Mouse (Mus musculus): ENCODE measurements around the gene Atg13.

Atg13 gene

GRCm38 (mm10) chr2:91710272-91711234 lies at the start of gene Atg13, which contains the start of gene Harbi1:
Gene Atg13 (minus strand): TSS chr2:91710576.
Gene Harbi1 (plus strand): TSS chr2:91710852.
- ChIA-PET POLR2A (interaction anchor here in 3 of 4 experiments (0.5 to 5.1 kb wide), 49 partner anchors 9 to 682 kb away, joined by 3 to 45 read pairs (median 4); partner anchors contain the start of genes Ambra1 (in 3 of the 3), Arhgap1 (in 2 of the 3), Zfp408 (in 2 of the 3) and Arfgap2 (in 1 of the 3)), CTCF (interaction anchor here (0.5 to 1.5 kb wide), 10 partner anchors 9 to 253 kb away, joined by 3 to 16 read pairs (median 4); no protein-coding TSS in a partner anchor)

GRCm38 (mm10) chr2:91749811-91750261 lies 39.5 kb upstream of the Atg13 start:
- POLR2A ChIA-PET = interaction anchor here in 1 of 4 experiments (0.7 to 2.1 kb wide), 7 partner anchors 13 to 81 kb away, joined by 3 to 8 read pairs (median 4); no protein-coding TSS in a partner anchor

GRCm38 (mm10) chr2:91744686-91745085 lies 34.3 kb upstream of the Atg13 start:
- POLR2A ChIA-PET = interaction anchor here (0.6 to 2.5 kb wide), 18 partner anchors 8 to 480 kb away, joined by 3 to 15 read pairs (median 5); partner anchors contain the start of genes Ambra1 (in 3 of the 4), Atg13 (in 2 of the 4), Harbi1 (in 2 of the 4) and Arfgap2 (in 1 of the 4)
- CTCF ChIA-PET = interaction anchor here in 2 of 4 experiments (0.6 to 1.9 kb wide), 3 partner anchors 10 to 217 kb away, joined by 3 to 7 read pairs (median 4); no protein-coding TSS in a partner anchor

More at GRCm38 (mm10) chr2:91749811-91750261, 39.5 kb upstream of the Atg13 start:
- CTCF ChIA-PET = interaction anchor here in 1 of 4 experiments (0.7 kb wide), 1 partner anchor 646 kb away, joined by 3 read pairs; no protein-coding TSS in a partner anchor

GRCm38 (mm10) chr2:91739586-91739985 lies 29.2 kb upstream of the Atg13 start:
- CTCF ChIA-PET = no interaction called here
- POLR2A ChIA-PET = interaction anchor here in 2 of 4 experiments (0.6 to 1.2 kb wide), 3 partner anchors 10 to 59 kb away, joined by 3 to 4 read pairs (median 3); partner anchors contain the start of gene Ambra1 (in 1 of the 2)

- CTCF ChIA-PET = interaction anchor here in 1 of 4 experiments (0.6 to 2.9 kb wide), 2 partner anchors 9 to 197 kb away, joined by 4 to 7 read pairs; no protein-coding TSS in a partner anchor
- POLR2A ChIA-PET = interaction anchor here in 3 of 4 experiments (0.5 to 2.6 kb wide), 11 partner anchors 9 to 209 kb away, joined by 3 to 14 read pairs (median 4); no protein-coding TSS in a partner anchor
Observed at GRCm38 (mm10) chr2:91735221-91735620, 24.8 kb upstream of the Atg13 start.

- POLR2A ChIA-PET = interaction anchor here (0.5 to 6.8 kb wide), 55 partner anchors 10 to 645 kb away, joined by 3 to 45 read pairs (median 4); partner anchors contain the start of genes Atg13 (in 3 of the 4), Harbi1 (in 3 of the 4), Arhgap1 (in 1 of the 4) and F2 (in 1 of the 4)
- CTCF ChIA-PET = interaction anchor here (0.5 to 1.2 kb wide), 10 partner anchors 8 to 1745 kb away, joined by 3 to 7 read pairs (median 3); no protein-coding TSS in a partner anchor
Observed at GRCm38 (mm10) chr2:91729971-91730821, 19.8 kb upstream of the Atg13 start, which contains the start of gene Ambra1. Gene Ambra1 (plus strand): TSS chr2:91730134.

- POLR2A ChIA-PET = interaction anchor here (0.6 to 6.8 kb wide), 47 partner anchors 10 to 645 kb away, joined by 3 to 45 read pairs (median 4); partner anchors contain the start of genes Atg13 (in 3 of the 4), Harbi1 (in 3 of the 4), Large2 (in 2 of the 4) and Pex16 (in 2 of the 4)
- CTCF ChIA-PET = interaction anchor here (0.6 to 1.2 kb wide), 5 partner anchors 14 to 234 kb away, joined by 3 to 5 read pairs (median 3); no protein-coding TSS in a partner anchor
Observed at GRCm38 (mm10) chr2:91729571-91729970, 19.2 kb upstream of the Atg13 start.

- CTCF ChIA-PET = interaction anchor here in 1 of 4 experiments (0.6 kb wide), 1 partner anchor 340 kb away, joined by 4 read pairs; no protein-coding TSS in a partner anchor
Observed at GRCm38 (mm10) chr2:91727011-91727410, 16.6 kb upstream of the Atg13 start.

GRCm38 (mm10) chr2:91725476-91725875 lies 15.1 kb upstream of the Atg13 start:
- ChIA-PET CTCF (interaction anchor here in 1 of 4 experiments (0.7 kb wide), 1 partner anchor 1112 kb away, joined by 3 read pairs; no protein-coding TSS in a partner anchor), POLR2A (interaction anchor here in 2 of 4 experiments (0.7 to 2.5 kb wide), 7 partner anchors 11 to 622 kb away, joined by 3 to 9 read pairs (median 4); partner anchors contain the start of genes Harbi1 (in 2 of the 2) and Atg13 (in 1 of the 2))

More at GRCm38 (mm10) chr2:91727011-91727410, 16.6 kb upstream of the Atg13 start:
- POLR2A ChIA-PET = interaction anchor here in 1 of 4 experiments (6.8 kb wide), 1 partner anchor 15 kb away, joined by 45 read pairs; the partner anchor contains the start of genes Atg13 and Harbi1

GRCm38 (mm10) chr2:91724716-91725115 lies 14.3 kb upstream of the Atg13 start:
- CTCF ChIA-PET = interaction anchor here in 1 of 4 experiments (0.7 kb wide), 1 partner anchor 1113 kb away, joined by 3 read pairs; no protein-coding TSS in a partner anchor
- POLR2A ChIA-PET = interaction anchor here in 3 of 4 experiments (0.6 to 2.5 kb wide), 11 partner anchors 11 to 1113 kb away, joined by 3 to 9 read pairs (median 4); partner anchors contain the start of genes Atg13 (in 1 of the 3) and Harbi1 (in 1 of the 3)

GRCm38 (mm10) chr2:91723951-91724350 lies 13.6 kb upstream of the Atg13 start:
- ChIA-PET CTCF (interaction anchor here in 1 of 4 experiments (1.2 kb wide), 1 partner anchor 20 kb away, joined by 4 read pairs; no protein-coding TSS in a partner anchor), POLR2A (interaction anchor here in 3 of 4 experiments (0.6 to 2.9 kb wide), 7 partner anchors 12 to 763 kb away, joined by 3 to 22 read pairs (median 4); partner anchors contain the start of genes Atg13 (in 2 of the 3) and Harbi1 (in 2 of the 3))

GRCm38 (mm10) chr2:91723382-91723781 lies 13.0 kb upstream of the Atg13 start:
- ChIA-PET CTCF (interaction anchor here in 1 of 4 experiments (1.2 kb wide), 1 partner anchor 21 kb away, joined by 4 read pairs; no protein-coding TSS in a partner anchor), POLR2A (interaction anchor here in 2 of 4 experiments (0.7 to 2.9 kb wide), 5 partner anchors 12 to 78 kb away, joined by 4 to 22 read pairs (median 6); partner anchors contain the start of genes Atg13 (in 2 of the 2) and Harbi1 (in 2 of the 2))

GRCm38 (mm10) chr2:91718276-91718675 lies 7.9 kb upstream of the Atg13 start:
- CTCF ChIA-PET = interaction anchor here in 2 of 4 experiments (0.5 to 0.6 kb wide), 2 partner anchors 15 to 813 kb away, joined by 5 to 6 read pairs; no protein-coding TSS in a partner anchor
- POLR2A ChIA-PET = interaction anchor here in 1 of 4 experiments (1.0 to 1.2 kb wide), 3 partner anchors 10 to 33 kb away, joined by 4 to 7 read pairs (median 5); partner anchors contain the start of gene Ambra1

GRCm38 (mm10) chr2:91714921-91715320 lies 4.5 kb upstream of the Atg13 start:
- ChIA-PET POLR2A (interaction anchor here in 3 of 4 experiments (0.7 to 2.6 kb wide), 3 partner anchors 14 to 347 kb away, joined by 3 to 10 read pairs (median 4); partner anchors contain the start of gene Ambra1 (in 1 of the 3)), CTCF (interaction anchor here in 1 of 4 experiments (0.7 kb wide), 1 partner anchor 13 kb away, joined by 4 read pairs; no protein-coding TSS in a partner anchor)

GRCm38 (mm10) chr2:91711256-91711925 lies 1.0 kb upstream of the Atg13 start:
- POLR2A ChIA-PET = interaction anchor here in 3 of 4 experiments (0.6 to 5.1 kb wide), 38 partner anchors 8 to 681 kb away, joined by 3 to 45 read pairs (median 4); partner anchors contain the start of genes Ambra1 (in 3 of the 3), Arhgap1 (in 2 of the 3), Zfp408 (in 2 of the 3) and Arfgap2 (in 1 of the 3)
- CTCF ChIA-PET = interaction anchor here in 3 of 4 experiments (0.5 to 1.5 kb wide), 7 partner anchors 10 to 252 kb away, joined by 3 to 16 read pairs (median 4); no protein-coding TSS in a partner anchor
